Mouse (Mus musculus) limb, embryonic 11.5 days (tissue): ENCODE data around the gene Smim15. TPM values are rescaled to one million over a fixed set of nuclear protein-coding genes. Genes with fewer than 3 reads are reported as not detected.

ENCODE experiments used
- ATAC-seq: fragments of 200-750 bp; cut with Nextera tagmentation; 2 replicates; pipeline ENCODE4 v1.8.0; 2017; ENCODE audit warnings: low read depth; ENCODE audit not compliant: insufficient number of reproducible peaks, low FRiP score, low TSS enrichment
- DNase-seq: peaks from one replicate; pipeline ENCODE4 v3.0.0-alpha.2; 2015; ENCODE audit warnings: low spot score
- H3K27ac ChIP-seq: fragments of 300-500 bp; sonication (generic); replicated peaks from 2 replicates; pipeline ENCODE4 v1.5.1; 2014; ENCODE audit warnings: low read depth, mild to moderate bottlenecking, low read length
- H3K27me3 ChIP-seq: fragments of 300-500 bp; sonication (generic); 2 replicates; pipeline ENCODE4 v1.6.1; 2014; ENCODE audit warnings: mild to moderate bottlenecking, low read length, mixed read lengths; ENCODE audit not compliant: control insufficient read depth, insufficient read depth
- H3K36me3 ChIP-seq: fragments of 300-500 bp; sonication (generic); 2 replicates; pipeline ENCODE4 v1.6.1; 2014; ENCODE audit warnings: mild to moderate bottlenecking, low read length, moderate library complexity, mixed read lengths; ENCODE audit not compliant: control insufficient read depth, insufficient read depth
- H3K4me1 ChIP-seq: fragments of 300-500 bp; sonication (generic); 2 replicates; pipeline ENCODE4 v1.6.1; 2014; ENCODE audit warnings: low read length, mixed read lengths; ENCODE audit not compliant: control insufficient read depth, insufficient read depth
- H3K4me2 ChIP-seq: fragments of 300-500 bp; sonication (generic); 2 replicates; pipeline ENCODE4 v1.6.1; 2014; ENCODE audit warnings: low read depth, mild to moderate bottlenecking, moderate library complexity; ENCODE audit not compliant: severe bottlenecking
- H3K4me3 ChIP-seq: fragments of 300-500 bp; sonication (generic); 2 replicates; pipeline ENCODE4 v1.5.1; 2014; ENCODE audit warnings: low read depth, low read length
- H3K9ac ChIP-seq: fragments of 300-500 bp; sonication (generic); 2 replicates; pipeline ENCODE4 v1.6.1; 2014; ENCODE audit warnings: mild to moderate bottlenecking, low read length
- H3K9me3 ChIP-seq: fragments of 300-500 bp; sonication (generic); 2 replicates; pipeline ENCODE4 v1.6.1; 2016; ENCODE audit warnings: low read length; ENCODE audit not compliant: control insufficient read depth
- WGBS: fragments of 180-500 bp; shearing (Covaris S2); extraction: QIAGEN DNeasy Blood & Tissue Kit; methylation state at CpG from one replicate; pipeline ENCODE4 v1.1.7; 2014; 5-methylcytosine and 5-hydroxymethylcytosine counted together
- polyA plus RNA-seq: library from polyadenylated mRNA; unstranded; fragments of >200 nt; fragmentation: Nextera tagmentation; extraction: Ambion mirVana; gene quantifications from 2 replicates; pipeline ENCODE4 v1.2.1, GENCODE M21; 2014

Gene Smim15
- polyA plus RNA-seq, 1 experiment from 2014 or later, result 61.9 TPM

GRCm38 (mm10) chr13:108046891-108047290 lies 2.6 kb downstream of the Smim15 start:
- H3K4me1 ChIP-seq, result peaks cover 10% of the 10 kb centered on the region; the same call in 1 of the 2 replicates
- no peak overlapping the region for H3K4me2 ChIP-seq
- H3K27me3 ChIP-seq, result no peaks in the 10 kb centered on the region
- H3K9ac ChIP-seq, result no peak overlapping the region
- no peak overlapping the region for H3K27ac ChIP-seq
- DNase-seq (peak; percentile 20), ATAC-seq (no peak)
- H3K36me3 ChIP-seq, result no peaks in the 10 kb centered on the region
- no peak overlapping the region for H3K4me3 ChIP-seq
- WGBS, result 65% methylated on average over 6 of the region's 6 CpGs
- H3K9me3 ChIP-seq, result no peaks in the 10 kb centered on the region

- 89% methylated on average over 6 of the region's 6 CpGs for WGBS
- Histone ChIP-seq H3K9ac (no peak overlapping the region), H3K4me3 (no peak overlapping the region), H3K27me3 (no peaks in the 10 kb centered on the region), H3K4me2 (no peak overlapping the region), H3K4me1 (peaks cover 10% of the 10 kb centered on the region; the same call in 1 of the 2 replicates), H3K27ac (no peak overlapping the region), H3K9me3 (no peaks in the 10 kb centered on the region), H3K36me3 (no peaks in the 10 kb centered on the region)
- no peak for ATAC-seq
- DNase-seq, result peak; percentile 14
Measured at GRCm38 (mm10) chr13:108047364-108047763, 3.1 kb downstream of the Smim15 start.

GRCm38 (mm10) chr13:108056896-108057295 lies 12.7 kb downstream of the Smim15 start:
- Histone ChIP-seq H3K27ac (0 out of 2 replicates have a peak overlapping the region, but pooled peaks have one; percentile 12), H3K4me3 (no peak overlapping the region), H3K4me1 (no peaks in the 10 kb centered on the region), H3K36me3 (no peaks in the 10 kb centered on the region), H3K4me2 (no peak overlapping the region), H3K27me3 (no peaks in the 10 kb centered on the region), H3K9me3 (no peaks in the 10 kb centered on the region), H3K9ac (no peak overlapping the region)
- ATAC-seq, result no peak
- WGBS, result 80% methylated on average over 3 of the region's 3 CpGs
- no peak for DNase-seq

- H3K36me3 ChIP-seq, result no peaks in the 10 kb centered on the region
- no peaks in the 10 kb centered on the region for H3K4me1 ChIP-seq
- no peak overlapping the region for H3K4me2 ChIP-seq
- no peaks in the 10 kb centered on the region for H3K27me3 ChIP-seq
- H3K4me3 ChIP-seq, result no peak overlapping the region
- H3K9me3 ChIP-seq, result no peaks in the 10 kb centered on the region
- WGBS, result 71% methylated on average over 7 of the region's 7 CpGs
- DNase-seq (no peak), ATAC-seq (no peak)
- no peak overlapping the region for H3K9ac ChIP-seq
- H3K27ac ChIP-seq, result no peak overlapping the region
Measured at GRCm38 (mm10) chr13:108060286-108060885, 16.1 kb downstream of the Smim15 start.

GRCm38 (mm10) chr13:108060936-108061578 lies 16.8 kb downstream of the Smim15 start:
- H3K4me1 ChIP-seq, result no peaks in the 10 kb centered on the region
- no peak overlapping the region for H3K27ac ChIP-seq
- DNase-seq, result no peak
- H3K4me2 ChIP-seq, result no peak overlapping the region
- no peak overlapping the region for H3K9ac ChIP-seq
- no peaks in the 10 kb centered on the region for H3K27me3 ChIP-seq
- H3K9me3 ChIP-seq, result no peaks in the 10 kb centered on the region
- ATAC-seq, result no peak
- no peak overlapping the region for H3K4me3 ChIP-seq
- 75% methylated on average over 8 of the region's 8 CpGs for WGBS
- no peaks in the 10 kb centered on the region for H3K36me3 ChIP-seq

GRCm38 (mm10) chr13:108062900-108063299 lies 18.7 kb downstream of the Smim15 start:
- DNase-seq (no peak), ATAC-seq (no peak)
- no peak overlapping the region for H3K4me2 ChIP-seq
- H3K27ac ChIP-seq, result no peak overlapping the region
- H3K4me3 ChIP-seq, result no peak overlapping the region
- H3K9me3 ChIP-seq, result no peaks in the 10 kb centered on the region
- no peak overlapping the region for H3K9ac ChIP-seq
- H3K4me1 ChIP-seq, result no peaks in the 10 kb centered on the region
- H3K36me3 ChIP-seq, result no peaks in the 10 kb centered on the region
- no peaks in the 10 kb centered on the region for H3K27me3 ChIP-seq
- WGBS, result 79% methylated on average over 5 of the region's 5 CpGs

GRCm38 (mm10) chr13:108063374-108064134 lies 19.3 kb downstream of the Smim15 start:
- Histone ChIP-seq H3K36me3 (no peaks in the 10 kb centered on the region), H3K4me1 (no peaks in the 10 kb centered on the region), H3K9ac (no peak overlapping the region), H3K4me2 (no peak overlapping the region), H3K9me3 (no peaks in the 10 kb centered on the region), H3K4me3 (no peak overlapping the region), H3K27me3 (no peaks in the 10 kb centered on the region), H3K27ac (no peak overlapping the region)
- 90% methylated on average over 11 of the region's 11 CpGs for WGBS
- ATAC-seq (no peak), DNase-seq (no peak)

GRCm38 (mm10) chr13:108064331-108064730 lies 20.1 kb downstream of the Smim15 start:
- Histone ChIP-seq H3K27ac (no peak overlapping the region), H3K4me2 (no peak overlapping the region), H3K4me1 (no peaks in the 10 kb centered on the region), H3K36me3 (no peaks in the 10 kb centered on the region), H3K9ac (no peak overlapping the region), H3K9me3 (no peaks in the 10 kb centered on the region), H3K4me3 (no peak overlapping the region), H3K27me3 (no peaks in the 10 kb centered on the region)
- DNase-seq (no peak), ATAC-seq (no peak)
- WGBS, result 88% methylated on average over 6 of the region's 6 CpGs
